Comparison of ENCODE assay signal across 23 mouse cellular contexts in genomic region chr1:123923907-123924306, GRCm38 (mm10).
"Had no signal": no experiment of that assay in that cellular context is flagged by ENCODE, and none has a peak within 500 bp of the region (broad histone marks: within the 10 kb centered on the region; RNA-seq: fewer than 3 reads in every experiment).

No protein-coding gene starts in this region.

- H3K9me3 ChIP-seq: lung, embryonic 15.5 days; midbrain, embryonic 10.5 days; midbrain, embryonic 12.5 days; neural tube, embryonic 13.5 days; neural tube, embryonic 15.5 days; stomach, embryonic 15.5 days had no signal

- H3K9ac ChIP-seq: liver, postnatal 0 days; lung, embryonic 15.5 days; midbrain, embryonic 12.5 days; neural tube, embryonic 13.5 days; neural tube, embryonic 15.5 days; stomach, embryonic 15.5 days had no signal

- H3K4me2 ChIP-seq: lung, embryonic 15.5 days; midbrain, embryonic 12.5 days; neural tube, embryonic 13.5 days; neural tube, embryonic 15.5 days; stomach, embryonic 15.5 days had no signal

- H3K27ac ChIP-seq: lung, embryonic 15.5 days; midbrain, embryonic 10.5 days; midbrain, embryonic 12.5 days; neural tube, embryonic 13.5 days; neural tube, embryonic 15.5 days; stomach, embryonic 15.5 days; stomach, postnatal 0 days had no signal

- H3K27me3 ChIP-seq: lung, embryonic 15.5 days; midbrain, embryonic 12.5 days; neural tube, embryonic 13.5 days; neural tube, embryonic 15.5 days; stomach, embryonic 15.5 days had no signal

- H3K36me3 ChIP-seq: lung, embryonic 15.5 days; midbrain, embryonic 10.5 days; midbrain, embryonic 12.5 days; neural tube, embryonic 13.5 days; neural tube, embryonic 15.5 days; stomach, embryonic 15.5 days had no signal

- DNase-seq: liver, postnatal 0 days; lung, adult 2 months; lung, postnatal 14 days; lung, postnatal 4 days; midbrain, embryonic 14.5 days; retina, postnatal 1 day; right cerebral cortex, adult 18-20 months; right cerebral cortex, postnatal 25 days; right cerebral cortex, postnatal 4 days; spleen, adult 18-20 months; thymus, adult 18-20 months; thymus, postnatal 14 days; thymus, postnatal 36 days had no signal

- H3K4me3 ChIP-seq: lung, embryonic 15.5 days; midbrain, embryonic 10.5 days; midbrain, embryonic 12.5 days; myocyte; neural tube, embryonic 13.5 days; neural tube, embryonic 15.5 days; stomach, embryonic 15.5 days had no signal

- H3K4me1 ChIP-seq: lung, embryonic 15.5 days; stomach, embryonic 15.5 days had no signal

- ATAC-seq: liver, postnatal 0 days; lung, postnatal 0 days; midbrain, embryonic 16.5 days had no signal
